Mouse (Mus musculus) spleen, postnatal 4 days (tissue): ENCODE data around the gene Fastk.

ENCODE experiments used
- DNase-seq, 2 experiments: peaks; one replicate each; pipeline ENCODE4 v3.0.0; 2022; ENCODE audit warnings: low spot score in 2 of 2

The Fastk gene

GRCm38 (mm10) chr5:24392724-24393123, 52.4 kb downstream of the Fastk start:
- DNase-seq: no peak

GRCm38 (mm10) chr5:24391864-24392263, 53.2 kb downstream of the Fastk start, which contains the start of gene Atg9b:
Gene Atg9b, minus strand, starts transcription at chr5:24392143.
- no peak for DNase-seq

- DNase-seq: no peak
These were observed 55.4 kb downstream of the Fastk start for GRCm38 (mm10) chr5:24389658-24390020.

- no peak for DNase-seq
These were observed 56.0 kb downstream of the Fastk start for GRCm38 (mm10) chr5:24389011-24389657.
